Mouse (Mus musculus) spleen, postnatal 36 days (tissue): ENCODE measurements around the gene Eed.
A peak's percentile ranks its signal among the peaks of the same experiment; 100 is the strongest.

ENCODE experiments used
- DNase-seq, 2 experiments: peaks; one replicate each; pipeline ENCODE4 v3.0.0; 2022; ENCODE audit warnings: low spot score in 2 of 2, mixed read lengths in 1 of 2

The Eed gene

GRCm38 (mm10) chr7:89908899-89909621, 71.7 kb downstream of the Eed start:
- no peak for DNase-seq

- no peak for DNase-seq
Observed at GRCm38 (mm10) chr7:89908421-89908820, 72.4 kb downstream of the Eed start.

GRCm38 (mm10) chr7:89907950-89908349, 72.8 kb downstream of the Eed start:
- peak; percentile 26 to 46 for DNase-seq
